Mouse (Mus musculus): ENCODE results near the gene Mllt11. TPM values are rescaled to one million over a fixed set of nuclear protein-coding genes. Genes with fewer than 3 reads are reported as not detected.

Gene Mllt11
- total RNA-seq (2017): 7.9 and 9.2 TPM in 2 replicates

DNA sequence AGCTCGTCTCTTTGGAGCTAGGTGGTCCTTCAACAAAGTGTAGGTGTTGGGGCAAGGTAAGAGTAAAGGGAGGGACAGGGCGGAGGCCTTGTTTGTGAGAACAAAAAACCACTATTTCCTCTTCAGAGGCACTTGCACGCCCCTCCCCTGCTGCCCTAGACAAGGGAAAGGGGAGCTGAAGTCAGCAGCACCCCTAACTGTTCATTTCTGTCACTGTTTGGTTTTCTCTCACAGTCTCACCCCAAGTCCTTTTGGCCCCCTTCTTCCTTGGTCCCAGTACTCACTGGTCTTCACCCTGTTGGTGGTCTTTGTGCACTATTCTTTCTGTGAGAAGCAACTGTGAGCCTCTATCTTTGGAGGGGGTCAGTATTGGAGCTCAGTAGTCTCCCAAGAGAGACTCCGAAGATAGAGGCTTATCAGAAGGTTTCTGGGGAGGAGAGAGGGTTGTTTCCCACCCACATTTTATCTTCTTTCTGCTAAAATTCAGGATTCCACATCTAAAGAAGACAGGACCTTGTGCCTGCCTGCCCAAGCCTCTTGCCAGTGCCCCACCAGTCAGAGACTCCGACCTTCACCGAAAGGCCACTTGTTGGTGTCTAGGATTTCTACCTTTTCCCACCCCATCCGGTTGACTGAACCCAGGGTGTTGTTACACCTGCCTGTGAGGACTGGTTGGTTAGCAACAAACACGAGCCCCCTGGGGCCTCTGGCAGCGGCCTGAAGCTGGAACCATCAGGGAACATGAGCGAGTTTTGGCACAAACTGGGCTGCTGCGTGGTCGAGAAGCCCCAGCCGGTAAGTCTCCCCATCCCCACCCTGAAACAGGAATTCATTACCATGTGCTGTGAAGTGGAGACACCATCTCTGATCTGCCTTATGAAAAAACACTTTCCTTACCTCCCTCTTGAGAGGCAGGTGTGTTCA, at the start of gene Mllt11:
Gene Mllt11 (minus strand): TSS at position 874 of the 924 bp plus-strand sequence.
- peak; percentile 4; the same call in 1 of the 2 replicates for ATAC-seq (replicated peaks; ENCODE audit: low read depth, poor library complexity, severe bottlenecking)

DNA sequence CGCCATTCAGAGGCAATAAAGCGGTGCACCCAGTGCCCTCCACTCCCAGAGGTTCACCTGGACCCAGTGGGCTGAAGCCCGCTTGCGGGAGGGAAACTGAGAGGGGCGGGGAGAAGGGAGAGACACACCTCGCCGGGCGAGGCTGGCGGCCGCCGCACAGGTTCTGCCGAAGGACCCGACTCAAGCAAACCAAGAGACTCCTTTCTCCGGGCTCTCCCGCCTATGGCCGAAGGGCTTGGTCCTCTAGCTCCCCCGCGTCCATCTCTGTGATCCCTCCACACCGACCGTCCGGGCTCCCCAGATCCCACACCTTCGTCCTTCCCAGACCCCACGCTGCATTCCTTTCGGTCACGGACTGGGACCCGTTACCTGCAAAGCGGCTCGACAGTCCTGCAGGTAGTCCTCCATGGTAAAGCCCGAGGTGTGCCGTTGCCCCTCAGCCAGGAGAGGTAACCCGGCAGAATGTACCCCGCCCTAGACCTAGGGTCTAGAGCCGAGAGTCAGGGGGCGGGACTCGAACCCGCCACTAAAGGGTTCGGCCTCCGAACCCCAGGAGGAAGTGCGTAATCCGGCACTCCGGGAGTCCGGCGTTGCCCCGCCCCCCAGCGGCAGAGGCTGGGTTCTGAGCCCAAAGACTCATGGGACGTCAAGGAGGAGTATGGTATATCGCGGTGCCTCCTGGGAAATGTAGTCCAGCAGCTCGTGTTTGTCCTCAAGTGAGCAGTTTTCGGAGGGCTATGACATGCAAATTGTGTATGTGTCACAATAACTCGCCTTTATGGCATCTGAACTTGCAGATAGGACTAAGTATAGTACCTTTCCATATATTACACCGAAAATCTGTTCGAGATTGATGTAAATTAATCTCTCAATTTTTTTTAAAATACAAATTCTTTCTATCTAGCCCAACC, 49.5 kb upstream of the Mllt11 start, which contains the start of the genes Mindy1 and Prune1:
Gene Mindy1 (plus strand): TSS at position 130 of the 911 bp plus-strand sequence.
Gene Prune1 (minus strand): TSS at position 861 of the 911 bp plus-strand sequence.
- ATAC-seq (replicated peaks; ENCODE audit: low read depth, poor library complexity, severe bottlenecking): peak; percentile 75

DNA sequence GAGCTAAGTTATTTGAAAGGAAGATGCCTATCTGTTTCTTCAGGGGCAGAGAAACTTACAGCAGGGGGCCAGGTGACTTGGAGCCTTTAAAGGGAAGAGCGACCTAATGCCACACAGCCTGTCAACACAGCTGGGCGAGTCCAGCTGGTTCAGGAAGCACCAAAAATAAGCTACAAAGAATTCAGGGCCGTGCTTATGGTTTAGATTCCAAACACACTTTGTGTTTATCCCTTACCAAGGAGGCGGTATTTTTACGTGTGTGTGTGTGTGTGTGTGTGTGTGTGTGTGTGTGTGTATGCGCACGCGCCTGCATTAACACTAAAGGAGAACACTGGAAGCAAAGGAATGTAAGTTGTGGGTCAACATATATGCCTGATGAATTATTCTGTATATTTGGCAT, 48.8 kb upstream of the Mllt11 start:
- ATAC-seq (replicated peaks; ENCODE audit: low read depth, poor library complexity, severe bottlenecking): no peak

DNA sequence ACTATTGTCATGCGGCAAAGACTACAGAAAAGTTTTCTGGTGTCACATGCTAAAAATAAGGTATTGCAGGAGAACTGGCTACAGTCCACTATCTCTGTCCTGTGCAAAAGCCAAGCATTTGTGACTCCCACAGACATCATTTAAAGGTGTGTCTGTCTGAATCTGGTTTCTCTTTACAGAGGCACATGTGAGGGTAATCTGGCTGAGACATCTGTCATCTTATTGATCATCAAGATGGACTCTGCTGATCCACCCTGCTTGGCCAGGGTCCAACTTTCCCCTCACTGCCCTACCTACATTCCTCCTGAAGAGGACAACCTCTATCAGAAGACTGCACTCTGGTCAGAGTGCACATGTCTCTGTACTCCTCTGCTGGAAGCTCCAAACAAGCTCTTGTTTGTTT, 45.2 kb upstream of the Mllt11 start:
- ATAC-seq (replicated peaks; ENCODE audit: low read depth, poor library complexity, severe bottlenecking): no peak

DNA sequence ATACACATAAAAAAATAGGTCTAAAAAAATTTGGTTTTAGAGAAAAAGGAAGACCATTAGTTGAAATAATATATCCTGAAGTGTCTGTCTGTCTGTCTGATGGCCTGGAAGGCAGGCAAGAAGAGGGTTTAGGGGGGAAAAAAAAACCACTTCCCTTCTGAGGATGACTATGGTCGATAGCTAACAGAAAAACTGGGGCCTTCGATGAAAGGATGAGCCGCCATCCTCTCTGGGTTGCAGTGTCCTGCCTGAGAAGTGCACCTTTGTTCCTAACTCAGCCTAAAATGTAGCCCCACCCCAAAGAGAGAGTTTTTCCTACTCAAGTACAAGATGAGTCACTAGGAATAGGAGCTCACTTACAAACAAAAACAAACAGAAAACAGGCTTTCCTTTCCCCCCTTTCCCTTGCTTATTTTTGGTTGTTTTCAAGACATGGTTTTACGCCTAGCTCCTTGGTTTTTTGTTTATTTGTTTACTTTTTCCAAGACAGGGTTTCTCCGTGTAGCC, 44.5 kb upstream of the Mllt11 start:
- no peak for ATAC-seq (replicated peaks; ENCODE audit: low read depth, poor library complexity, severe bottlenecking)

DNA sequence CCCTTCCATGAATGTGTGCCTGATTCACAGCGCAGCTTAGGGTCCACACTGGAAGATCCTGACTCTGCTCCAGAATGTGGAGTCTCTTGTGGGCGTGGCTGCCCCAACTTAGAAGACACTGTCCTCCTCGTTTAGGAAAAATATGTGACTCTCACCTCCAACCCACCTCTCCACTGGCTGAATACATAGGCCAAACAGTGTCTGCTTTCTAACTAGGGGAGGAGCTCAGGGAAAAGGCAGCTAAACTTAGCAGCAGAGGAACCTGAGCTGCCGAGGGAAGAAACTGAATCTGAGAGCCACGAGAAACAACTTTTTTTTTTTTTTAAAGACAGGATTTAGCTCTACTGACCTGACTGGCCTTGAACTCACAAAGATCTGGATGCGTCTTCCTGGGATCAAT, 43.2 kb upstream of the Mllt11 start:
- ATAC-seq (replicated peaks; ENCODE audit: low read depth, poor library complexity, severe bottlenecking): no peak

DNA sequence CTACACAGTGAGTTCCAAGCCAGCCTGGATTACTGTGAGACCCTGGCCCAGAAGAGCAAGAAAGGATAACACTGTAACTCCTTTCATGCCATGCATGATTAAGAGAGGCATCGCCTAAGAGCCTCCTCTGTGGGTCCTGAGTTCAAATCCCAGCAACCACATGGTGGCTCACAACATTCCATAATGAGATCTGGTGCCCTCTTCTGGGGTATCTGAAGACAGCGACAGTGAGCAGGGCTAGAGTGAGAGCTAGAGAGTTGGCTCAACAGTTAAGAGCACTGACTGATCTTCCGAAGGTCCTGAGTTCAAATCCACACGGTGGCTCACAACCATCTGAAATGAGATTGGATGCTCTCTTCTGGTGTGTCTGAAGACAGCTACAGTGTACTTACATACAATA, 42.5 kb upstream of the Mllt11 start:
- no peak for ATAC-seq (replicated peaks; ENCODE audit: low read depth, poor library complexity, severe bottlenecking)

DNA sequence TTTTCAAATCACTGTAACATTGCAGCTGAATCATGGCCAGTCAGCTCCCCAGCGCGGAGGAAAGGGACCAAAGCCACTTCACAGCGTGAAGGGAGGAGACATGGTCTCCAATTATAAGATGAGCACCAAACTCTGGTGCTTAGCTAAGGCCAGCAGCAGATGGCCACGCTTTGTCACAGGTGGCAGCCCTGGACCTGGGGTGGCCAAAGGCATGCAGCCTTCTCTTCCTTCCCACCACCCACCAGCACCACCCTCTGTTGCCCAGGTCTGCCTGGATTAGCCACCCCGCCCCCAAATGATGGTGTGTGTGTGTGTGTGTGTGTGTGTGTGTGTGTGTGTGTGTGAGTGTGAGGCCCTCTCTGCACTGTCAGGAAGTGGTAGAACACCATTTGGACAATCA, 41.5 kb upstream of the Mllt11 start:
- ATAC-seq (replicated peaks; ENCODE audit: low read depth, poor library complexity, severe bottlenecking): no peak

DNA sequence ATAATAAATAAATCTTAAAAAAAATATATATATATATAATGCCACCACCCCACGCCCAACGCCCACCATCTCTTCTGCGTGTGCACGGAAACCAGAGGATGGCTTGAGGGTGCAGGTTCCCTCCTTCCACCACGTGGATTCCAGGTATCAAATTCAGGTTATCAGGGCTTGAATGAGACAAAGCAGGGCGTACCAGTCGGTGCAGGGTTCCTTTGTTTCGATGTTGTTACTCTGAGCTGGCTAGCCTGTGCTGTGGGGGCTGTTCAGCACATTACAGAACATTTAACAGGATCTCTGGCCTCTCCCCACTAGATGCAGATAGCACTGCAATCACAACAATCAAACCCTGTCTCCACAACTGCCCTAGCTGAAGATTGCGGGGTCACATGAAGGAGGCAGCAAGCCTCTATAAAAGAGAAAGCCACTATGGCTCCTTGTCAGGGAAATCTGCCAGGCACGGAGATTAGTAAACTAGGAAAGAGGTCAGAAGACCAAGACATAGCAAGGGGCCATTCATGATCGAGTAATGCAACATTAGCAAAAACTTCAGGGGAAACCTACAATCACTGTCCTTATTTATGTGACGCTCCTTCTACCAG, 38.9 kb upstream of the Mllt11 start:
- no peak for ATAC-seq (replicated peaks; ENCODE audit: low read depth, poor library complexity, severe bottlenecking)

DNA sequence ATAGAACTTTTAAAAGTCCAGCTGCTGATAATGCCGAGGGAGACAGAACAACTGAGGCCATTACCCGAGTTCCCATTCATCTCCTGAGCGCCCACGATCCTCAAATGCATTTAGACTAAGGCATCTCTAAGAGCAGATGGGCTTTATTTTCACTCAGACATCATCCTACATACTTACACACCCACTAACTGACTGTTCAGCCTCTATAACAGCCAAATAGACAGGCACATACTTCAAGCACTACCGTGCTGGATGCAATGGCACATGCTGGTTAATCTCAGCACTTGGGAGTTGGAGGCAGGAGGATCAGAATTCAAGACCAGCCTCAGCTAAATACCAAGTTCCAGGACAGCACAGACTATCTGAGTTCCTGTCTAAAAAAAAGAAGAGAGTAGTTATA, 37.8 kb upstream of the Mllt11 start:
- ATAC-seq (replicated peaks; ENCODE audit: low read depth, poor library complexity, severe bottlenecking): no peak

DNA sequence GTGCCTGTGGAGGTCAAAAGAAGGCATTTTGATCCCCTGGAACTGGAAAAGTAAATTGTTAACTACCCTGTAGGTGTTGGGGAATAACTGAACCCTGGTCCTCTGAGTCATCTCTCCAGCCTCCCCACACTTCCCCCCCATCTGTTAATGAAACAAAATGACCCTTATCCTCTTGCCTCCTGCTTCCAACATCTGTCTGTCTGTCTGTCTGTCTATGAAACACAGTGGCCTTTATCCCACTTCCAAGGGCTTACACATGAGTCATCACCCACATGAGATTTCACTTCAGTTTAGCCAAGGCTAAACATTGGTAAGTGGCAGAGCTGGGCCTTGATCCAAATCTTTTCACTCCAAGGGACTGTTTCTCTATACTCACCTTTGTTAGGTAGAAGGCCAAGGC, 35.9 kb upstream of the Mllt11 start:
- no peak for ATAC-seq (replicated peaks; ENCODE audit: low read depth, poor library complexity, severe bottlenecking)

DNA sequence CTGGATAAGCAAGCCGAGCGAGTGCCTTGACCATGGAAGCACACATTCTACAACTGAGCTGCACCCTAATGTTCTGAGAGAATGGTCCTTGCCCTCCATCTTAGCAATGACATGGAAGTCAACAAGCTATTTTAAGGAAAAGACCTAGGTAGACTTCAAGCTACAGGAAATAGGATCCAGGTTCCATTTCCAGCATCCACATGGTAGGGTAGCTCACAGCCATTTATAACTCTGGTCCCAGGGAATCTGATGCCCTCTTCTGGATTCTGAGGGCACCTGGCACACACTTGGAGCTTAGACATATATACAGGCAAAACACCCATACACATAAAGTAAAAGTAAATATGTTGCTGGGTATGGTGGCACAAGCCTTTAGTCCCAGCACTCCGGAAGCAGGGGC, 34.1 kb upstream of the Mllt11 start:
- no peak for ATAC-seq (replicated peaks; ENCODE audit: low read depth, poor library complexity, severe bottlenecking)

DNA sequence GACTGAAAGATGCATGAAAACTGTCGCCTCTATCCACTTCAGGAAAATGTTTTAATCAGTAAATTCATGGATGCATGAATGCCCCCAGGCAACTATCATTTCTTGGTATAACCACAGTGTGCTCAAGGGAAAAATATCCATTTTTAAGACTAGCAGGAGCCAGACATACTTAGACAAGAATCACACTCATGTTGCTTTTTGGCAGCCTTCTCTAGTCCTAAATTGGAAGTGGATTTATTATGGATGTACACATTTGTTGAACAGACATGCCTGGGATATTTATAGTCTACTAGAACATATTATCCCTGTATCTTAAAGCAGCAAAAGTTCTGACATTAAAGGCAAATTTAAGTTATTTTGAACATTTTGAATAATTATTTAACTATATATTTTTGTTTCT, 32.8 kb upstream of the Mllt11 start:
- ATAC-seq (replicated peaks; ENCODE audit: low read depth, poor library complexity, severe bottlenecking): no peak

DNA sequence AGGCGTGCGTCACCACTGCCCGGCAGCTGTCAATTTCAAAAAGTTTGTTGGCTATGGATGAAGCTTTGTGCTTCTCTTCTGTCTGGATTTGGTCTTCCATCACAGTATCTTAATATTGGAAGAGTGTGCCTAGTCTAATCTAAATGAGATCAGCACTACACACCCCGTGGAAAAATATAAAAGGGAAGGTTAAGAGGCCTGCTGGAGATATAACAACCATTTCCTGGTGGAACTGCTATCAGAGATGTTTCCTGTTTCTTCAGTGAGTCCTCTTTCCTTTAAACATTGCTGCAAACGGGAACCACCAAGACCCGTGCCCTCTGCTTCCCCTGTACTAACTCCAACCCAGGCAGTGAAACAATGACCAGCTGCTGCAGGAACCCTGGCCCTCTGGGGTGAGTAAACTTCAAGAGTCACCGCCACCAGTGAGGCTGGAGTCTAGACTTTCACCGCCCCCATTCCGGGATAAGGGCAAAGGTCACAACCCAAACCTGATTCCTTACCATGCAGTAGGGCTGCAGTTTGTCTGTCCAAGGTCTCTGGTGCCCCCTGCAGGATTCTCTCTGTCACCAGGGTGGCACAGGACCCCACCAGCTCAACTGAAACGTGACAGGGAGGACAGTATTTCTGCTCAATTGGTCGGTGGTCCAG, 31.2 kb upstream of the Mllt11 start:
- peak; percentile 98 for ATAC-seq (replicated peaks; ENCODE audit: low read depth, poor library complexity, severe bottlenecking)

DNA sequence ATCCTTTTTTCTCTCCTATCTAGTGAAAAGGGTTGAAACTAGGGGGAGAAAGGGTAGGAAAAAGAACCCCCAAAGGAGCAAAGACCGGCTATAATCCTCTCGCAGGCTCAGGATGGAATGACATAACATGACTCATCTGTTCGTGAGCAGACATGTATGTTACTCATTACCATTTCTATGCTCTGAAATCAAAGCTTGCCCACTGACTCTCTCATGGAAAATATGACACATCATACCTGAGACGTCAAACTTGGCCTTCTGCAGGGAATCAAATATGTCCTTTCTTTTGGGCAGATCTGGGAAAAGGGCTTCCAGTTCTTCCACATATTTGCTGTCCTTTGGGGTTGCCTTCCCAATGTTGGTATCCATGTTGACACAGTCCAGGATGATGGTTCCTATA, 30.0 kb upstream of the Mllt11 start:
- ATAC-seq (replicated peaks; ENCODE audit: low read depth, poor library complexity, severe bottlenecking): no peak

DNA sequence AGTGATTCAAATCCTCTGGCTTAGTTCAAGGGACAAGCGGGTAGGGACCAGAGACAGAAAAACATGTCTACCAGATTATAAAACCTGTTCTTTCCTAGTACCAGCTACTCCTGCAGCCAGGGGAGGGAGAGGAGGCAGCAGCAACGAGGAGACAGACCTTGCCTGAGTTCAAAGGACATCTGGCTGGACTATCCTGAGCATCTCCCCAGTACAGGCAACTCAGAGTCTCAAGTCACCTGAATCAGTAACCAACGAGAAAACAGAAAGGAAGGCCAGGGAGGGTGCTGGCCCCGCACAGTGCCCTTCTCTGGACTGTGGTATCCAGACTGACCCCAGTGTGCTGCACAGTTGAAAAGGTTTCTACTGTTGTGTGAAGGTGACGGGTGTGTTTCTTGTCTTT, 25.0 kb upstream of the Mllt11 start:
- ATAC-seq (replicated peaks; ENCODE audit: low read depth, poor library complexity, severe bottlenecking): no peak

DNA sequence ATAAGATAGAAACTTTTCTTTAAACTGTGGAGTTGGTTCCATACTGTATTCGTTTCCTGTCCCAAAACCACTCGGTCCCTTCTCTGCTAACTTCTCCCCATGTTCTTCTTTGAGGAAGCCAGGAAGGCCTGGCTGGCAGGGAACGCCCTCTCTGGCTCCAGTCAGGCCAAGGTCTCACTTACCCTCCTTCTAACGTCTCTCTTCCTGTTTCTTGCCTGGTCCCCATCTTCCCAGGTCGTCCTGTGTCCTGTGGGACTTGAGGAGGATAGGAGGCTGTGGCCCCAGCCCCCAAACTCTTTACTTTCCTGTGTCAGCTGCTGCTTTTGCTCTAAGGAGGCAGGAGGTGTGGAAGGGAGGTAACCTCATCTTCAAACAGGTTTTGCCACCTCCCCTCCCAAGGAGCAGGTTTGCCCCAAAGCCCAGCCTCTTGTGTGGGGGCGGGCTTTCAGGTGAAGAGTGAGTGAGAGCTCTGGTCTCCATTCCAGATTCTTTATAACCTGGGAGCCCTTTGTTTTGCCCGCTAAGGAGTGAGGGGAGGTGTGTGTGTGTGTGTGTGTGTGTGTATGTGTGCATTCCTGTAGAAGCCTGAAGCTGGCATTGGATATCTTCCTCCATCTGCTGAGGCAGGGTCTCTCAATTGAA, 18.9 kb upstream of the Mllt11 start, which contains the start of gene Bnipl:
Gene Bnipl (minus strand): TSS at position 411 of the 642 bp plus-strand sequence.
- no peak for ATAC-seq (replicated peaks; ENCODE audit: low read depth, poor library complexity, severe bottlenecking)

DNA sequence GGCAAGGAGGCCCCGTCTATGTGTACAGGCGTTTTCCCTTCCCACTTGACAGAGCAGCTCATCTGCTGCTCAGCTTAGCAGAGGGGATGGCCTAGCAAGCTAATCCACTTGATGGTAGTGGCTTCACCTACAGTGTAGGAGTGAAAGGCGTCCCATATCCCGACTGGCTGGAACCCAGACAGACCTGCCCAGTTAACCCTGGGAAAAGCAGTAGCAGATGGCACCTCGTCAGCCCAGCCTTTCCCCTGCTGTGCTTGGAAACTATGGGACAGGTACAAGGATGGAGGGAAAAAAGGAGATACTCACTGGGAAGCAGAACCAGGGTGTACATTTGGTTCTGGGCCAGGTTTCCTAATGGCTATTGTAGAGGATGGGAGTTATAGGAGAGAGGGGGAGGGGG, 18.4 kb upstream of the Mllt11 start:
- ATAC-seq (replicated peaks; ENCODE audit: low read depth, poor library complexity, severe bottlenecking): no peak

DNA sequence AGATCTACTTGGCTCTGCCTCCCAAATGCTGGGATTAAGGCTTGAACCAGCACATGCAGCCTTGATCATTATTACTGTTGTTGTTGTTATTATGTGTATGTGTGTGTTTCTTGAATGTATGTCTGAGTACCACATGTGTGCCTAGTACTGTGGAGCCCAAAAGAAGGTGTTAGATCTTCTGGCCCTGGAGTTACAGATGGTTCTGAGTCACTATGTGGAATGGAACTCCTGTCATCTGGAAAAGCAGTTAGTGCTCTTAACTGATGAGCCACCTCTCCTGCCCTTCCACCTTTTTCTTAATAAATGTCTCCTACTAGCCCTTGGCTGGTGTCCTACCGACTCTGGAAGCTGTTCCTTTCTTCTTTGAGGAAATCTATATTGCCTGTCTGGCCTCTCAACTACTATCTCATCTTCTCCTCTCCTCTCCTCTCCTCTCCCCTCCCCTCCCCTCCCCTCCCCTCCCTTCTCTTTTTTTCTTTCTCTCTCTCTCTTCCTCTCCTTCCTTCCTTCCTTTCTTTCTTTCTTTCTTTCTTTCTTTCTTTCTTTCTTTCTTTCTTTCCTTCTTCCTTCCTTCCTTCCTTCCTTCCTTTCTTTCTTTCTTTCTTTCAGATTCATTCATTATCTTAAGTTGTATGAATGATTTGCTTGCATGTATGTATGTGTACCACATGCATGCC, 15.8 kb upstream of the Mllt11 start:
- ATAC-seq (replicated peaks; ENCODE audit: low read depth, poor library complexity, severe bottlenecking): no peak
